Mouse (Mus musculus) hindbrain, embryonic 14.5 days (tissue): ENCODE data around the gene Cldn5. TPM values are rescaled to one million over a fixed set of nuclear protein-coding genes. Genes with fewer than 3 reads are reported as not detected.

Experiments used
- ATAC-seq: fragments of 200-750 bp; cut with Nextera tagmentation; 2 replicates; pipeline ENCODE4 v1.8.0; 2017; ENCODE audit warnings: moderate number of reproducible peaks, mild to moderate bottlenecking, moderate TSS enrichment, moderate library complexity; ENCODE audit not compliant: low FRiP score
- DNase-seq: peaks from one replicate; pipeline ENCODE4 v3.0.0-alpha.2; 2015; ENCODE audit warnings: low spot score
- H3K27ac ChIP-seq: fragments of 300-500 bp; sonication (generic); 2 replicates; pipeline ENCODE4 v1.5.1; 2014; ENCODE audit warnings: mild to moderate bottlenecking, moderate library complexity
- H3K27me3 ChIP-seq: fragments of 300-500 bp; sonication (generic); 2 replicates; pipeline ENCODE4 v1.6.1; 2014; ENCODE audit warnings: mild to moderate bottlenecking, low read length, mixed read lengths; ENCODE audit not compliant: control insufficient read depth, insufficient read depth
- H3K36me3 ChIP-seq: fragments of 300-500 bp; sonication (generic); replicated peaks from 2 replicates; pipeline ENCODE4 v1.6.1; 2014; ENCODE audit not compliant: control insufficient read depth, insufficient read depth
- H3K4me1 ChIP-seq: fragments of 300-500 bp; sonication (generic); replicated peaks from 2 replicates; pipeline ENCODE4 v1.6.1; 2014; ENCODE audit warnings: antibody characterized with exemption, low read length, mixed read lengths; ENCODE audit not compliant: control insufficient read depth, insufficient read depth
- H3K4me2 ChIP-seq: fragments of 300-500 bp; sonication (generic); replicated peaks from 2 replicates; pipeline ENCODE4 v1.6.1; 2014; ENCODE audit warnings: mild to moderate bottlenecking, moderate library complexity
- H3K4me3 ChIP-seq: fragments of 300-500 bp; sonication (generic); replicated peaks from 2 replicates; pipeline ENCODE4 v1.5.1; 2014; ENCODE audit warnings: mild to moderate bottlenecking, low read length
- H3K9ac ChIP-seq: fragments of 300-500 bp; sonication (generic); 2 replicates; pipeline ENCODE4 v1.6.1; 2014
- H3K9me3 ChIP-seq: fragments of 300-500 bp; sonication (generic); 2 replicates; pipeline ENCODE4 v1.6.1; 2016; ENCODE audit warnings: low read length; ENCODE audit not compliant: control insufficient read depth
- WGBS: fragments of 180-500 bp; shearing (Covaris S2); extraction: QIAGEN DNeasy Blood & Tissue Kit; methylation state at CpG from one replicate; pipeline ENCODE4 v1.1.7; 2014; 5-methylcytosine and 5-hydroxymethylcytosine counted together
- polyA plus RNA-seq: library from polyadenylated mRNA; unstranded; fragments of >200 nt; fragmentation: Nextera tagmentation; extraction: Ambion mirVana; gene quantifications from 2 replicates; pipeline ENCODE4 v1.2.1, GENCODE M21; 2014

Gene Cldn5
- polyA plus RNA-seq = 115 and 122 TPM in 2 replicates

GRCm38 (mm10) chr16:18776556-18777100, at the start of gene Cldn5:
TSS of gene Cldn5 (plus strand) at chr16:18776847.
- DNase-seq = no peak
- H3K9me3 ChIP-seq = no peaks in the 10 kb centered on the region
- peak; percentile 39; the same call in 1 of the 2 replicates for ATAC-seq
- peak within 1 kb of the TSS; percentile 38 for H3K27ac ChIP-seq
- H3K9ac ChIP-seq = peak within 1 kb of the TSS; percentile 54
- WGBS = 8% methylated on average over 19 of the region's 19 CpGs
- H3K4me2 ChIP-seq = peak within 1 kb of the TSS; percentile 79
- no peaks in the 10 kb centered on the region for H3K36me3 ChIP-seq
- peak within 1 kb of the TSS; percentile 48 for H3K4me3 ChIP-seq
- peaks cover 43% of the 10 kb centered on the region for H3K27me3 ChIP-seq
- peaks cover 6% of the 10 kb centered on the region; the same call in 1 of the 2 replicates for H3K4me1 ChIP-seq

- no peaks in the 10 kb centered on the region for H3K36me3 ChIP-seq
- ATAC-seq (no peak), DNase-seq (no peak)
- no peak overlapping the region for H3K9ac ChIP-seq
- H3K4me2 ChIP-seq = no peak overlapping the region
- H3K9me3 ChIP-seq = no peaks in the 10 kb centered on the region
- H3K27me3 ChIP-seq = no peaks in the 10 kb centered on the region
- H3K4me1 ChIP-seq = no peaks in the 10 kb centered on the region
- H3K4me3 ChIP-seq = no peak overlapping the region
- H3K27ac ChIP-seq = no peak overlapping the region
- 77% methylated on average over 10 of the region's 10 CpGs for WGBS
Observed at GRCm38 (mm10) chr16:18727536-18728499, 48.8 kb upstream of the Cldn5 start.

- H3K4me1 ChIP-seq = no peaks in the 10 kb centered on the region
- H3K4me3 ChIP-seq = no peak overlapping the region
- no peaks in the 10 kb centered on the region for H3K27me3 ChIP-seq
- WGBS = 74% methylated on average over 5 of the region's 5 CpGs
- H3K4me2 ChIP-seq = no peak overlapping the region
- DNase-seq = no peak
- H3K9ac ChIP-seq = no peak overlapping the region
- H3K27ac ChIP-seq = no peak overlapping the region
- no peaks in the 10 kb centered on the region for H3K36me3 ChIP-seq
- no peak for ATAC-seq
- no peaks in the 10 kb centered on the region for H3K9me3 ChIP-seq
Observed at GRCm38 (mm10) chr16:18729185-18729584, 47.5 kb upstream of the Cldn5 start.

- Histone ChIP-seq H3K27ac (no peak overlapping the region), H3K9me3 (no peaks in the 10 kb centered on the region), H3K4me2 (no peak overlapping the region), H3K36me3 (no peaks in the 10 kb centered on the region), H3K4me1 (no peaks in the 10 kb centered on the region), H3K9ac (no peak overlapping the region), H3K4me3 (no peak overlapping the region), H3K27me3 (no peaks in the 10 kb centered on the region)
- no peak for ATAC-seq
- WGBS = 83% methylated on average over 3 of the region's 3 CpGs
- no peak for DNase-seq
Observed at GRCm38 (mm10) chr16:18730640-18731039, 46.0 kb upstream of the Cldn5 start.

- ATAC-seq (no peak), DNase-seq (no peak)
- H3K4me1 ChIP-seq = no peaks in the 10 kb centered on the region
- H3K27ac ChIP-seq = no peak overlapping the region
- H3K4me3 ChIP-seq = no peak overlapping the region
- H3K4me2 ChIP-seq = no peak overlapping the region
- H3K27me3 ChIP-seq = no peaks in the 10 kb centered on the region
- H3K9me3 ChIP-seq = no peaks in the 10 kb centered on the region
- H3K9ac ChIP-seq = no peak overlapping the region
- 75% methylated on average over 20 of the region's 20 CpGs for WGBS
- H3K36me3 ChIP-seq = no peaks in the 10 kb centered on the region
Observed at GRCm38 (mm10) chr16:18733100-18733956, 43.3 kb upstream of the Cldn5 start.

- H3K36me3 ChIP-seq = no peaks in the 10 kb centered on the region
- no peaks in the 10 kb centered on the region for H3K27me3 ChIP-seq
- no peak for ATAC-seq
- no peaks in the 10 kb centered on the region for H3K4me1 ChIP-seq
- no peak for DNase-seq
- no peak overlapping the region for H3K9ac ChIP-seq
- H3K4me3 ChIP-seq = no peak overlapping the region
- H3K4me2 ChIP-seq = no peak overlapping the region
- H3K9me3 ChIP-seq = no peaks in the 10 kb centered on the region
- no peak overlapping the region for H3K27ac ChIP-seq
Observed at GRCm38 (mm10) chr16:18738303-18738702, 38.3 kb upstream of the Cldn5 start.

GRCm38 (mm10) chr16:18746268-18747122, 30.2 kb upstream of the Cldn5 start:
- Histone ChIP-seq H3K4me2 (no peak overlapping the region), H3K36me3 (no peaks in the 10 kb centered on the region), H3K27me3 (no peaks in the 10 kb centered on the region), H3K4me3 (no peak overlapping the region), H3K4me1 (no peaks in the 10 kb centered on the region), H3K27ac (no peak overlapping the region), H3K9ac (no peak overlapping the region), H3K9me3 (no peaks in the 10 kb centered on the region)
- DNase-seq (no peak), ATAC-seq (no peak)
- 91% methylated on average over 20 of the region's 20 CpGs for WGBS

GRCm38 (mm10) chr16:18751101-18751500, 25.5 kb upstream of the Cldn5 start:
- 82% methylated on average over 11 of the region's 11 CpGs for WGBS
- no peak for ATAC-seq
- no peak overlapping the region for H3K4me3 ChIP-seq

More at GRCm38 (mm10) chr16:18751101-18751500, 25.5 kb upstream of the Cldn5 start:
- no peak overlapping the region for H3K4me2 ChIP-seq
- no peak for DNase-seq
- H3K9ac ChIP-seq = no peak overlapping the region
- no peaks in the 10 kb centered on the region for H3K36me3 ChIP-seq
- no peaks in the 10 kb centered on the region for H3K4me1 ChIP-seq
- H3K27me3 ChIP-seq = no peaks in the 10 kb centered on the region
- no peaks in the 10 kb centered on the region for H3K9me3 ChIP-seq
- H3K27ac ChIP-seq = no peak overlapping the region
